Mouse (Mus musculus): ENCODE data around the gene Meis1. TPM values are rescaled to one million over a fixed set of nuclear protein-coding genes. Genes with fewer than 3 reads are reported as not detected.

The Meis1 gene
- total and polyA plus RNA-seq, 3 experiments: 0.64 to 4.3 (median 0.98) TPM

DNA sequence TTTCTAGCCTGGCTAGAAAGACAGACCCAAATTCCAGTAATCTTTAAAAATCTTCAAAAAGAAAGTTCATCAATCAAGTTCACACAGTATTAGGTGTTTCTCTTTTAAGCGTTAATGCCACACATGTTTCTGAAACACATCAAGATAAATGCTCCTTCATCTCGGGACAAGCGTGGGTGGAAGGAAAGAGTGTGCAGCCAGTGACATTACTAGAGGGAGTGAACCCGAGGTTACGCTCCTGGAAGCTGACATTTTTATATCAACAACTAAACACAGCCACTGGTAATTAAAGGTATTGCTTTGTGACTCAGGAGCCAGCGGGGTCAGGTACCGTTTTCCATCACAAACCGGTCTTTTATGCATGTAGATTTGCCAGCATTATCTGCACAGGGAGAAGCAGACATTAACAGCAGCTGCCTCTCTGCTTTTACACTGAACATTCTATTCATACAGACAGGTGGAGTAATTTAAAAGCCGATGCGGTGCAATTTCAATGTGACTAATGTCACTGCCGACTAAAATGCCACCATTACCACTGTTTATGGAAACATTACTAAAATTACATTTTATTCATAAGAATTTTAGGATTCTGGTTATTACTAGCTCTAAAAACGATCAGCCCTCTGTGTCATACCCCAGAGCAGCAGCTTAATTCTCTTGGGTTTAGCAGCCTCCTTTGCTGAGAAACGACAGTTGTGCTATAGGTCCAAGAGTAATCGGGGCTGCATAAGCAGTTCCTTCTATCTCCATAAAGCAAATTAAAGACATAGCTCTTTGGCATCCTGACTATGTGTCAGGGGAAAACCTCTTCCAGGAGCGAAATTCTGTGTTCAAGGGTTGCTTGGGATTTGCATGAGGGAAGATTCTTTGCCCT lies 87.5 kb downstream of the Meis1 start:
- TF ChIP-seq TAL1 (conservative IDR thresholded peaks at IDR 0.05; ENCODE audit: low read depth, low read length) (no peak), CTCF (IDR thresholded peaks at IDR 0.05; ENCODE audit: low read depth, low read length) (no peak), GATA1 (IDR thresholded peaks at IDR 0.05; ENCODE audit: borderline replicate concordance, low read length) (no peak)
- Histone ChIP-seq H3K36me3 (replicated peaks) (no peaks in the 10 kb centered on the region), H3K9me3 (replicated peaks) (no peaks in the 10 kb centered on the region), H3K27me3 (ENCODE audit: insufficient read depth, low read length) (peaks cover 6% of the 10 kb centered on the region), H3K4me1 (ENCODE audit: insufficient read depth, low read depth, low read length) (peaks cover 4% of the 10 kb centered on the region), H3K4me3 (ENCODE audit: low read depth, low read length) (no peak overlapping the region)
- ATAC-seq (ENCODE audit: extremely low read depth, insufficient number of reproducible peaks, low FRiP score, poor library complexity, severe bottlenecking) (no peak), DNase-seq (ENCODE audit: low spot score) (no peak)

DNA sequence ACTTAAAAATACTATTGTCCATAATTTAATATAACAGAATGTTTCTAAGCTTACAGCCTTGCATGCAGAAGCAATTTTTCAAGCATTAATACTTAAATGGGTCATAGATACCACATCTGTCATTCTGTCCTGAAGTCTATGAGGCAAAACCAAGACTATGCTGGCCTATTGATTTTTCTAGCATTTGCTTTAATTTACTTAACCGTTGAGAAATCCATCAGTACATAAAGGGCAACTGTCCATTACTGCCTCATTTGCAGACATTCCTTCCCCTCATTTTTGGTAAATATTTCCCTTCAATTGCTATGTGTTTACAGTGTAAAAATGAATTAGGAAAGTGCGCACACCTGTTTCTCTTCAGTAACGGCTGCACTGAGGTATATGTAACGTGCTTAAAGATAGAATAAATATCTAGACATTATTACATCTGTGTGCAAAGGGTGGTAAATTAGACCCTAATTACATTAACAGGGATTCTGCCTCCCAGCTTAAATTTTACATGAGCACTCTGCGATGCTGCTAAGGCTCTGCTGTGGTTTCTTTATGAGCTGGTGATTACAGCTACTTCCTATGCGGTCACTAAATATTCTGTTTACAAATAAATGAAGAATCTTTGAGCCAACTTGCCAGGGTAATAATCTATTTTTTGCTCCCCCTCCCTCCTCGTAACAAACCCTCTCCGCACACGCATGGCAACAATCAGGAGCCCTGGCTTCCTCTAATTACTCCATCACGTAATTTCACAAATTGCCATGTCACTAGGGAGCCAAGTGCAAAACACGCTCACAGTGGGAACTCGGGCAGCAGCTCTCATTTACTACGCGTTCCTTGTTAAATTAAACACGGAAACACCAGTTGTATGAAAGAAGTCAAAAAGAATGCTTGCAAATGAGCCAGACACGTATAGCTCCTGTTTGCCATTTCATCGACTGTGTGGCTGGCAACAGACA lies 88.7 kb downstream of the Meis1 start:
- no peak for ATAC-seq (ENCODE audit: extremely low read depth, insufficient number of reproducible peaks, low FRiP score, poor library complexity, severe bottlenecking)
- TF ChIP-seq POLR2AphosphoS5 (IDR thresholded peaks at IDR 0.05; ENCODE audit: insufficient replicate concordance, low read depth, low read length) (no peak), CTCF (IDR thresholded peaks at IDR 0.05; ENCODE audit: low read depth, low read length) (no peak), TAL1 (conservative IDR thresholded peaks at IDR 0.05; ENCODE audit: low read depth, low read length) (no peak), GATA2 (IDR thresholded peaks at IDR 0.05; ENCODE audit: borderline replicate concordance, low read depth, low read length) (no peak), GATA1 (IDR thresholded peaks at IDR 0.05; ENCODE audit: borderline replicate concordance, low read length) (no peak)
- peaks cover 2% of the 10 kb centered on the region for H3K27me3 ChIP-seq (ENCODE audit: insufficient read depth, low read length)
- H3K4me1 ChIP-seq (ENCODE audit: insufficient read depth, low read depth, low read length): peaks cover 13% of the 10 kb centered on the region
- H3K9me3 ChIP-seq (replicated peaks): no peaks in the 10 kb centered on the region
- no peaks in the 10 kb centered on the region for H3K36me3 ChIP-seq (replicated peaks)
- H3K4me3 ChIP-seq (ENCODE audit: low read depth, low read length): no peak overlapping the region
- DNase-seq (ENCODE audit: low spot score): no peak

DNA sequence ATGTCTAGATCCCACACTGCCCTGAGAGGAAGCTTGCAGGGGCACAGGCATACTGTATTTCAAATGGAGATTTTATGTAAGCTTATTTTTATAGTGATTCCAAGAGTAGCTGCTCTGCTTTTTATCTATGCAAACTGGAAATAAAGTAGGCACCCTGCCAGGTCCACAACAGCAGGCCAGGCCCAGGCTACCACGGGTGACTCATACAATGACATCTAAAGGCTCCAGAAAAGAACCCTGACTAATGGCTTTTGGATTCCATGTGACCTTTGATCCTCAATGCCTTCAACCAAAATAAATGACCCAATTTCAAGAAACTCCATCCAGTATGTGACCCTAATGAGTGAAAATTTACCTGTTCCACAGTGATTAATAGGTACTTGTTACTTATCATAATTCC lies 91.4 kb downstream of the Meis1 start:
- no peak for DNase-seq (ENCODE audit: low spot score)
- TF ChIP-seq GATA2 (IDR thresholded peaks at IDR 0.05; ENCODE audit: borderline replicate concordance, low read depth, low read length): no peak
- TF ChIP-seq POLR2AphosphoS5 (IDR thresholded peaks at IDR 0.05; ENCODE audit: insufficient replicate concordance, low read depth, low read length): no peak
- no peak for TF ChIP-seq CTCF (IDR thresholded peaks at IDR 0.05; ENCODE audit: low read depth, low read length)
- no peak for TF ChIP-seq TAL1 (conservative IDR thresholded peaks at IDR 0.05; ENCODE audit: low read depth, low read length)
- TF ChIP-seq GATA1 (IDR thresholded peaks at IDR 0.05; ENCODE audit: borderline replicate concordance, low read length): no peak
- peaks cover 40% of the 10 kb centered on the region for H3K4me1 ChIP-seq (ENCODE audit: insufficient read depth, low read depth, low read length)
- no peak for ATAC-seq (ENCODE audit: extremely low read depth, insufficient number of reproducible peaks, low FRiP score, poor library complexity, severe bottlenecking)
- H3K4me3 ChIP-seq (ENCODE audit: low read depth, low read length): no peak overlapping the region
- peaks cover 2% of the 10 kb centered on the region; the same call in 1 of the 2 replicates for H3K27me3 ChIP-seq (ENCODE audit: insufficient read depth, low read length)
- no peaks in the 10 kb centered on the region for H3K36me3 ChIP-seq (replicated peaks)
- H3K9me3 ChIP-seq (replicated peaks): no peaks in the 10 kb centered on the region

DNA sequence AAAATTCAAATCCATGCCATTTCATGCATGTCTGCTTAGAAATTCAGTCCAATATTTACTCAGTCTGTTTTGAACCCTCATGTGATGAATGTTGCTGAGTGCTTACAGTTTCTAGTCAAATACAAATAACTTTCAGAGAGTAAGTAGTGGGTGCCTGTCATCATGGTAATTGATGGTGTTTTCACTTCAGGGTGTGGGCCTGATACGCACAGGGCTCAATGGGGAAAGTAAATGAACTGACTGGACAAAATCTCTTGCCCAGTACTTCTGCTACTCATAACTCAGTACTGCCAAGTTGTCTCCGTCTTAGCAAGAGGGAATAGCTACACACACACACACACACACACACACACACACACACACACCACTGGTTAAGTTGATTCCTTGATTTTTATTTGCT lies 92.0 kb downstream of the Meis1 start:
- no peak for TF ChIP-seq POLR2AphosphoS5 (IDR thresholded peaks at IDR 0.05; ENCODE audit: insufficient replicate concordance, low read depth, low read length)
- TF ChIP-seq GATA1 (IDR thresholded peaks at IDR 0.05; ENCODE audit: borderline replicate concordance, low read length): no peak
- no peak for TF ChIP-seq CTCF (IDR thresholded peaks at IDR 0.05; ENCODE audit: low read depth, low read length)
- no peak for TF ChIP-seq TAL1 (conservative IDR thresholded peaks at IDR 0.05; ENCODE audit: low read depth, low read length)
- TF ChIP-seq GATA2 (IDR thresholded peaks at IDR 0.05; ENCODE audit: borderline replicate concordance, low read depth, low read length): no peak
- Histone ChIP-seq H3K36me3 (replicated peaks) (no peaks in the 10 kb centered on the region), H3K9me3 (replicated peaks) (no peaks in the 10 kb centered on the region), H3K4me1 (ENCODE audit: insufficient read depth, low read depth, low read length) (peaks cover 41% of the 10 kb centered on the region), H3K27me3 (ENCODE audit: insufficient read depth, low read length) (peaks cover 2% of the 10 kb centered on the region; the same call in 1 of the 2 replicates), H3K4me3 (ENCODE audit: low read depth, low read length) (no peak overlapping the region)
- DNase-seq (ENCODE audit: low spot score) (no peak), ATAC-seq (ENCODE audit: extremely low read depth, insufficient number of reproducible peaks, low FRiP score, poor library complexity, severe bottlenecking) (no peak)

DNA sequence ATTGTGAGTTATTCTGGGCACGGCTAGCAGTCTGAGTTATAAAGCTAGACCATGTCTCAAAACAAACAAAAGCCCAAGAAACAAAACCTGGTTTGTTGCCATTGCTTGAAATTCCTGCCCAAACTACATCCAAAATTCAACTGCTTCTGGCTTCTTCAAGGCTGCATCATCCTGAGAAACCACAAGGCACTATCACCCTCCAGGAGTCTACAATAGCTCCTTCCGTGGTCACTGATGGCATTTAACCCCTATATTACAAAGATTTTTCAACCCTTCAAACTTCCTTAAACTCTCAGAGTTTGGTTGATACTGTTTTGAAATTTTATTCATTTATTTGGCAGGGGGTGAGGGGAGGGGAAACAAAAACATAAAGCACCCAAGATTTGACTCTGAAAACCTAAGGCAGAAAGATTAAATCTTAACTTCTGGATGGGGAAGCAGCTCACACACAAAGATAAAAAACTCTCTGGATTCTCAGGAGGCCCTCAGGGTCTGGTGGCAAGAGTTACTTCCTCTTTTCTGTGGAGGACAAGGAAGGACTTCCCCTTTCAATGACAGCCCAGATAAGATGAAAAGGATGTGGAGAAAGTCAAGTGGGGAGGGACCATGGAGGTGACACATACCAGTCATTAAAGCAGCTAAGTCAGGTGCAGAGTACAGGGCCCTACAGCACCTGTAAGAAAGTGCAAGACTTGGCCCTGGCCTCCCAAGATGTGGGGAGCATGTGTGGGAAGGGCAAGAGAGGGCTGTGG lies 94.0 kb downstream of the Meis1 start:
- ATAC-seq (ENCODE audit: extremely low read depth, insufficient number of reproducible peaks, low FRiP score, poor library complexity, severe bottlenecking): peak; percentile 99
- TF ChIP-seq POLR2AphosphoS5 (IDR thresholded peaks at IDR 0.05; ENCODE audit: insufficient replicate concordance, low read depth, low read length): no peak
- no peak for TF ChIP-seq GATA2 (IDR thresholded peaks at IDR 0.05; ENCODE audit: borderline replicate concordance, low read depth, low read length)
- TF ChIP-seq TAL1 (conservative IDR thresholded peaks at IDR 0.05; ENCODE audit: low read depth, low read length): peak; percentile 46; the same call in 1 of the 2 replicates
- no peak for TF ChIP-seq CTCF (IDR thresholded peaks at IDR 0.05; ENCODE audit: low read depth, low read length)
- TF ChIP-seq GATA1 (IDR thresholded peaks at IDR 0.05; ENCODE audit: borderline replicate concordance, low read length): no peak
- peaks cover 37% of the 10 kb centered on the region for H3K4me1 ChIP-seq (ENCODE audit: insufficient read depth, low read depth, low read length)
- peaks cover 5% of the 10 kb centered on the region for H3K27me3 ChIP-seq (ENCODE audit: insufficient read depth, low read length)
- H3K9me3 ChIP-seq (replicated peaks): no peaks in the 10 kb centered on the region
- no peak overlapping the region; the same call in 1 of the 2 replicates for H3K4me3 ChIP-seq (ENCODE audit: low read depth, low read length)
- H3K36me3 ChIP-seq (replicated peaks): no peaks in the 10 kb centered on the region
- DNase-seq (ENCODE audit: low spot score): peak; percentile 58
